Mouse (Mus musculus) splenic B cell, adult 2 months (primary cell): Measurements from ENCODE around the gene Clic1.
"Not testable (repeated sequence)": the region's sequence is repeated elsewhere in the genome, so short reads cannot be mapped to it uniquely, and the experiment has no call there.

ENCODE experiments used
- DNase-seq: peaks from one replicate; pipeline ENCODE4 v3.0.0-alpha.2; 2011; ENCODE audit warnings: low read depth, low spot score
- H3K27me3 ChIP-seq: 2 replicates; pipeline ENCODE4 v1.6.1; 2012; ENCODE audit warnings: mild to moderate bottlenecking, low read length, moderate library complexity, mixed read lengths; ENCODE audit not compliant: control insufficient read depth, poor library complexity, insufficient read depth, severe bottlenecking
- H3K36me3 ChIP-seq: 2 replicates; pipeline ENCODE4 v1.6.1; 2012; ENCODE audit warnings: mild to moderate bottlenecking, low read length, moderate library complexity, mixed read lengths; ENCODE audit not compliant: control insufficient read depth, poor library complexity, insufficient read depth, severe bottlenecking

The Clic1 gene

DNA sequence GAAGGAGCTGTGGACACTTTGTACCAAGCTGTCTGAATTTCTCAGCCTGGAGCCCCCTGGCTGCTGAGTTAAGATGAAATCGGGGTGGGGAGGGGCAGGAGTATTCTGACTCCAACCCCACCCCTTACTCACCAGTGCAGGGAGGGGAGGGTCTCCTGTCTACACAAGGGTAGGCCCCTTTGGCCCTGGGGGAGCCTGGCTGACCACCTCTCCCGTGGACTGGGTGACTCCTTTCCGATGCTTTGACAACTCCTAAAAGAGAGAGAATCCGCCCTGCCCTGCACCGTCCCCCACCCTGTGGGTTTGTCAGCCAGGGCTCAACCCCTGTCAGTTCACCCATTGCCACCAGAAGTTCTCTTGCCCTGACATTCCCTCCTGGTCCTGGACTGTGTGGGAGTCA lies 23.6 kb upstream of the Clic1 start:
- Histone ChIP-seq H3K36me3 (no peaks in the 10 kb centered on the region), H3K27me3 (no peaks in the 10 kb centered on the region)
- no peak for DNase-seq

DNA sequence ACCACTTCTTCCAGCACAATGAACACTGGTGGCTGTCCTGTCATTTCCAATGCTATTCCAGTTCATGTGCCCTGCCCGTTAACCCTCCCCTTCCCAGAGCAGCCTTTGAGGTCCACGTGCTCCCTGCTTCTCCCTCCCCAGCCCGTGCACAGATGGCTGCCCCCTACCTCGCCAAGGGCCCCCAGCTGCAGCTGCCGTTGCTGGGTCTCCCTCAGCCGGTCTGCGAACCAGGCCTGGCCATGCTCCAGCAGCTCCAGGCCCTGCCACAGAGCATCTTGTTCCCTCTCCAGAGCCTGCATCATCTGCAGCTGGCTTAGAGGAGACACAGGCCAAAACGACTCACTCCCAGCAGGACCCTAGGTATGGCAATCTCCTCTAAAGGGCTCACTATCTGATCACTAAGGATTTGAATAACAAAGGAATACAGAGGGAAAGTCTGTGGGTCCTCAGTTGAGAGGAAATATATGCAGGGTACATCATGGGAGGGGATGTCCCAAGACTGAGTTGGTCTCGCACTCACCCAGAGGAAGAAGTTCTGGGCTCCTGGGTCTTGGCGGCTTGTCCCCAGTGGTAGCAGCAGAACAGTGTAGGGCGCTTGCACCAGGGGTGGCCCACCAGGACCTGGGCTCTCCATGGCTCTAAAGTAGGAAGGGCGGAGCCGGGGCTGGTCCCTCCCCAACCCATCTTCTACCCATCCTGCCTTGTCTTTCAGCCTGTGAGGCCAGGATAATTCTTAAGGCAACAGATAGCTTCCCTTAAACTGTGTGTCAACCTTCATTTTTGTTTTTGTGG lies 22.3 kb upstream of the Clic1 start, which contains the start of gene Sapcd1:
Gene Sapcd1 (minus strand): TSS at position 740 of the 792 bp plus-strand sequence.
- peak; percentile 61 for DNase-seq

GRCm38 (mm10) chr17:35028315-35028714 lies 21.5 kb upstream of the Clic1 start:
- Histone ChIP-seq H3K36me3 (no peaks in the 10 kb centered on the region), H3K27me3 (no peaks in the 10 kb centered on the region)
- DNase-seq: no peak

More for the DNA sequence above, 22.3 kb upstream of the Clic1 start, which contains the start of gene Sapcd1:
- H3K27me3 ChIP-seq: no peaks in the 10 kb centered on the region
- no peaks in the 10 kb centered on the region for H3K36me3 ChIP-seq

GRCm38 (mm10) chr17:35029691-35030532 lies 19.9 kb upstream of the Clic1 start:
- H3K36me3 ChIP-seq: no peaks in the 10 kb centered on the region
- peak; percentile 63 for DNase-seq
- H3K27me3 ChIP-seq: no peaks in the 10 kb centered on the region

- Histone ChIP-seq H3K27me3 (no peaks in the 10 kb centered on the region), H3K36me3 (no peaks in the 10 kb centered on the region)
- DNase-seq: no peak
Measured at GRCm38 (mm10) chr17:35031272-35031671, 18.5 kb upstream of the Clic1 start.

- H3K27me3 ChIP-seq: no peaks in the 10 kb centered on the region
- no peaks in the 10 kb centered on the region for H3K36me3 ChIP-seq
- no peak for DNase-seq
Measured at GRCm38 (mm10) chr17:35031880-35032279, 17.9 kb upstream of the Clic1 start.

GRCm38 (mm10) chr17:35032323-35032870 lies 17.4 kb upstream of the Clic1 start:
- H3K27me3 ChIP-seq: no peaks in the 10 kb centered on the region
- peak; percentile 53 for DNase-seq

DNA sequence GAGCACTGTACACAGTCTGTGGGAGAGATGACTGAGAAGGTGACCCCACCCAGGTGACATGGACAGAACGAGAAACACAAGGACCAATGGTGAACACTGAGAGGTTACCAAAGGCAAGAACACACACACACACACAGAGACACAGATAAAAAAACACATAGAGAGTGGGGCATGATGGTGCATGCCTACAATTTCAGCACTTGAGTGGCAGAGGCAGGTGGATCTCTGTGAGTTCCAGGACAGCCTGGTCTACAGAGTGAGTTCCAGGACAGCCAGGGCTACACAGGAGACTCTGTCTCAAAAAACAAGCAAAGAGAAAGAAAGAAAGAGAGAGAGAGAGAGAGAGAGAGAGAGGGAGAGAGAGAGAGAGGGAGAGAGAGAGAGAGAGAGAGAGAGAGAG lies 16.1 kb upstream of the Clic1 start:
- DNase-seq, H3K27me3 ChIP-seq, H3K36me3 ChIP-seq: not testable (repeated sequence)

More at GRCm38 (mm10) chr17:35032323-35032870, 17.4 kb upstream of the Clic1 start:
- no peaks in the 10 kb centered on the region for H3K36me3 ChIP-seq

DNA sequence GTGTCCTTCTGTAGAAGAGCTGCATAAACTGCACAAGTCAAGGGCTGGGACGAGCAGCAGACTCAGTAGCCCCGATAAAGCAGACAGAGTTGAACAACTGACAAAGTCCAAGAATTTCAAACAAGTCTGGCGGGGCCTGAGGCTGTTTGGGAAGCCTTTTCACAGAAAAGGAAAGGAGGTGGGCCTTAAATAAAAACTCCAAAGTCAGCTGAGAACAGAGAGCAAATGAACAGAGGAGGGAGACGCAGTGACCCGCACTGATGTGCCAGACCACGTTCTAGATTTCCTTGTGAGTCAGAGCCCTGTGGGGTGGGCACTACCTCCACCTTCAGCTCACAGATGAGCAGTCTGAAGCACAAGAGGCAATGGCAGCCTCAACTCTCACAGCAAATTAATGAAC lies 14.9 kb upstream of the Clic1 start:
- no peak for DNase-seq
- no peaks in the 10 kb centered on the region for H3K36me3 ChIP-seq

DNA sequence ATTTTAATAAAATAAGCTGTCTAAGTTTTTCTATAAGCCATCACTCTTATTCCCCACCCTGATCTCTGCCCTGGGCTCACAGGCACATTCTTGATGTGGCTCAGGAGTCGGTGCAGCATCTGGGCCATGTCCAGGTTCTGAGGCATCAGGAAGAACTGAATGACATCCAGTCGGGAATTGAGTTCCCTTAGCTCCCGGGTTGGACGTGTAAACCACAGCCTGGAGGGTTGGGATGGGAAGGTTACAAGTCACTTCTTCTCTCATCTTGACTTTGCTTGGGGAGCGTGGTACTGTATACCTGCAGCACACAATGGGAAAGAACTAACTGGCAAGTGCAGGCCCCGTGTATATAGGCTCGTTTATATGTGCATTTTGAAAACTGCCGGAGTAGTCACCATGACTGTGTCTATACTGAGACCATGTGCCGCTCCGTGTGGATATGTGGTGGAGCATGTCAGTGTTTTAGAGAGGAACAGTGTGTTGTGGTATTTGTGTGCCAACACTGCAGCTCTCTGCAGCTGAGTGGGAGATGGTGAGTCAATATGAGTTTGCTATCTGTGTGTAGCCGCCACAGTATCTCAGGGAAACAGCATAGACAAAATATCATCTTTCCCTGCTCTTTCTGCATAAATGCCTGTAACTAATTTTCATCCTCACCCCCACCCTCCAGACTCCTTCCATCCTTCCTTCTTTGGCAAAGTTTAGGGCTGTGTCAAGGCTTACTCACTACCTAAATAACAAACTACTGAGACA lies 10.5 kb upstream of the Clic1 start:
- H3K36me3 ChIP-seq: no peaks in the 10 kb centered on the region
- DNase-seq: no peak
- no peaks in the 10 kb centered on the region for H3K27me3 ChIP-seq

More for the DNA sequence above, 14.9 kb upstream of the Clic1 start:
- no peaks in the 10 kb centered on the region for H3K27me3 ChIP-seq

DNA sequence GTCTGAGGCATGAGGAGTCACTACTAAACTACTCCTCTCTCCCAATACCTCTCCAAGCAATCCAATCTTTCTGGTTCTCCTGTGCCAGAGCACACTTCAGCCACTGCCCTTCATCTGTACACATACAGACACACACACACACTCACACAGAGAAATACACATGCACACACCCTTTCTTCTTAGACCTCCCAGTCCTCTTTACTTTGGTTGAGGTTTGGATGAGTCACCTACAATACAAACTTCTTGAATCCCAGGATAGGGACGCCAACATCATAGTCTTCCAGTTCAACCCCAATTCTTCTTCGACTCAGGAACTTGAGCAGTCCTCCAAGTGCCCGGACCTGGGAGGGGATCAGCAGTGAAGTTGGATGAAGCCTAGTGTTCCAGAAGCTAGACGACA lies 6.0 kb upstream of the Clic1 start:
- no peak for DNase-seq
- no peaks in the 10 kb centered on the region for H3K27me3 ChIP-seq
- no peaks in the 10 kb centered on the region for H3K36me3 ChIP-seq

- H3K36me3 ChIP-seq: no peaks in the 10 kb centered on the region
- H3K27me3 ChIP-seq: no peaks in the 10 kb centered on the region
- no peak for DNase-seq
Measured at GRCm38 (mm10) chr17:35044904-35045806, 4.6 kb upstream of the Clic1 start.

GRCm38 (mm10) chr17:35045807-35046680 lies 3.7 kb upstream of the Clic1 start:
- no peak for DNase-seq
- H3K27me3 ChIP-seq: no peaks in the 10 kb centered on the region
- H3K36me3 ChIP-seq: no peaks in the 10 kb centered on the region
